Mouse (Mus musculus) layer of hippocampus, adult 8-10 months (tissue): ENCODE data around the gene Asap3. TPM values are rescaled to one million over a fixed set of nuclear protein-coding genes. Genes with fewer than 3 reads are reported as not detected.

Experiments
- DNase-seq, 2 experiments: peaks; one replicate each; pipeline ENCODE4 v3.0.0; 2022; ENCODE audit warnings: low spot score in 2 of 2
- total RNA-seq, 4 experiments: library from RNA; stranded (reverse); gene quantifications; 2 replicates each; pipeline ENCODE4 v1.2.4; 2022

Gene Asap3
- total RNA-seq, 4 experiments from 2014 or later: 2.5 to 6.3 (median 4.6) TPM

- DNase-seq: no peak
Observed at GRCm38 (mm10) chr4:136249332-136249647, 43.1 kb downstream of the Asap3 start.

GRCm38 (mm10) chr4:136249780-136250179, 43.6 kb downstream of the Asap3 start:
- DNase-seq: no peak

GRCm38 (mm10) chr4:136255919-136256318, 49.8 kb downstream of the Asap3 start:
- no peak for DNase-seq

- no peak for DNase-seq
Observed at GRCm38 (mm10) chr4:136256696-136257095, 50.5 kb downstream of the Asap3 start.

GRCm38 (mm10) chr4:136259916-136260315, 53.8 kb downstream of the Asap3 start:
- DNase-seq: no peak

- peak; percentile 31 to 77 for DNase-seq
Observed at GRCm38 (mm10) chr4:136260491-136261180, 54.5 kb downstream of the Asap3 start.

- no peak for DNase-seq
Observed at GRCm38 (mm10) chr4:136261912-136262311, 55.7 kb downstream of the Asap3 start.

GRCm38 (mm10) chr4:136263555-136263954, 57.4 kb downstream of the Asap3 start:
- DNase-seq: no peak

GRCm38 (mm10) chr4:136266716-136267343, 60.7 kb downstream of the Asap3 start:
- no peak for DNase-seq

GRCm38 (mm10) chr4:136268912-136269311, 62.7 kb downstream of the Asap3 start:
- DNase-seq: no peak

GRCm38 (mm10) chr4:136270648-136271047, 64.5 kb downstream of the Asap3 start:
- DNase-seq: no peak

GRCm38 (mm10) chr4:136281097-136281496, 74.9 kb downstream of the Asap3 start:
- DNase-seq: no peak

- DNase-seq: no peak
Observed at GRCm38 (mm10) chr4:136281611-136282010, 75.4 kb downstream of the Asap3 start.

- DNase-seq: no peak
Observed at GRCm38 (mm10) chr4:136282621-136283480, 76.7 kb downstream of the Asap3 start.

- no peak for DNase-seq
Observed at GRCm38 (mm10) chr4:136283783-136284182, 77.6 kb downstream of the Asap3 start.

- peak; percentile 78 to 81 for DNase-seq
Observed at GRCm38 (mm10) chr4:136284455-136284854, 78.3 kb downstream of the Asap3 start, which contains the start of gene Zfp46. Gene Zfp46, plus strand, starts transcription at chr4:136284683.

GRCm38 (mm10) chr4:136284891-136285290, 78.7 kb downstream of the Asap3 start:
- peak in 1 of 2 experiments; percentile 21 for DNase-seq

GRCm38 (mm10) chr4:136285348-136285810, 79.2 kb downstream of the Asap3 start:
- DNase-seq: peak; percentile 95 to 96

- DNase-seq: peak; percentile 96 to 97
Observed at GRCm38 (mm10) chr4:136285811-136286371, 79.7 kb downstream of the Asap3 start.

GRCm38 (mm10) chr4:136289918-136290780, 84.0 kb downstream of the Asap3 start:
- DNase-seq: no peak
